Mouse (Mus musculus) liver, embryonic 14.5 days (tissue): ENCODE results near the gene Aldh3b2. TPM values are rescaled to one million over a fixed set of nuclear protein-coding genes. Genes with fewer than 3 reads are reported as not detected.
"Not testable (repeated sequence)": the region's sequence is repeated elsewhere in the genome, so short reads cannot be mapped to it uniquely, and the experiment has no call there.

Experiments
- ATAC-seq: fragments of 200-750 bp; cut with Nextera tagmentation; 2 replicates; pipeline ENCODE4 v1.8.0; 2017; ENCODE audit warnings: moderate number of reproducible peaks, mild to moderate bottlenecking, moderate library complexity; ENCODE audit not compliant: insufficient read depth
- DNase-seq, 3 experiments: peaks; one replicate each; pipeline ENCODE4 v3.0.0-alpha.2; 2012 to 2013; ENCODE audit warnings: low read depth in 3 of 3, low spot score in 3 of 3
- H3K27ac ChIP-seq: fragments of 300-500 bp; sonication (generic); 2 replicates; pipeline ENCODE4 v1.5.1; 2014; ENCODE audit warnings: moderate library complexity, mild to moderate bottlenecking, control low read depth, inconsistent platforms
- H3K27me3 ChIP-seq: fragments of 300-500 bp; sonication (generic); 2 replicates; pipeline ENCODE4 v1.6.1; 2014; ENCODE audit warnings: mild to moderate bottlenecking, low read length, moderate library complexity; ENCODE audit not compliant: control insufficient read depth, insufficient read depth
- H3K36me3 ChIP-seq: fragments of 300-500 bp; sonication (generic); replicated peaks from 2 replicates; pipeline ENCODE4 v1.6.1; 2014; ENCODE audit warnings: low read depth; ENCODE audit not compliant: control insufficient read depth, insufficient read depth
- H3K4me1 ChIP-seq, 2 experiments: fragments of 200-500 bp in 1 of 2; fragments of 300-500 bp in 1 of 2; sonication (generic) in 1 of 2; replicated peaks; 2 replicates each; pipeline ENCODE4 v1.6.1; 2012 to 2014; ENCODE audit warnings: antibody characterized with exemption in 1 of 2, inconsistent platforms in 1 of 2, low read length in 1 of 2; ENCODE audit not compliant: control insufficient read depth in 2 of 2, insufficient read depth in 2 of 2
- H3K4me2 ChIP-seq: fragments of 300-500 bp; sonication (generic); 2 replicates; pipeline ENCODE4 v1.6.1; 2014; ENCODE audit warnings: low read depth, mild to moderate bottlenecking, control low read depth, moderate library complexity
- H3K4me3 ChIP-seq, 2 experiments: fragments of 200-500 bp in 1 of 2; fragments of 300-500 bp in 1 of 2; sonication (generic) in 1 of 2; 2 replicates each; pipeline ENCODE4 v1.5.1; 2012 to 2014; ENCODE audit warnings: low read depth in 2 of 2, low read length in 2 of 2, mild to moderate bottlenecking in 2 of 2, control low read depth in 1 of 2, inconsistent platforms in 1 of 2, moderate library complexity in 1 of 2; ENCODE audit not compliant: insufficient read depth in 1 of 2
- H3K9ac ChIP-seq: fragments of 300-500 bp; sonication (generic); replicated peaks from 2 replicates; pipeline ENCODE4 v1.6.1; 2014; ENCODE audit warnings: mild to moderate bottlenecking, control low read depth, moderate library complexity
- H3K9me3 ChIP-seq: fragments of 300-500 bp; sonication (generic); 2 replicates; pipeline ENCODE4 v1.6.1; 2016; ENCODE audit warnings: low read length, mixed read lengths; ENCODE audit not compliant: control insufficient read depth
- CTCF ChIP-seq: IDR thresholded peaks from 2 replicates; pipeline ENCODE4 v1.5.1; 2016; ENCODE audit warnings: antibody characterized with exemption, low read depth, control low read depth
- EP300 ChIP-seq: IDR thresholded peaks from 2 replicates; pipeline ENCODE4 v1.6.1; 2016; ENCODE audit warnings: antibody characterized with exemption, low read depth
- WGBS: fragments of 180-500 bp; shearing (Covaris S2); extraction: QIAGEN DNeasy Blood & Tissue Kit; methylation state at CpG from one replicate; pipeline ENCODE4 v1.1.7; 2014; ENCODE audit not compliant: insufficient replicate concordance; 5-methylcytosine and 5-hydroxymethylcytosine counted together
- polyA plus RNA-seq, 2 experiments: library from polyadenylated mRNA; depleted of rRNA in 1 of 2; stranded (reverse) in 1 of 2; unstranded in 1 of 2; fragments of >200 nt; fragmentation: Nextera tagmentation in 1 of 2; extraction: Ambion mirVana in 1 of 2; gene quantifications; 2 replicates each; pipeline versions ENCODE4 v1.2.1 to v1.2.3; 2012 to 2014

The Aldh3b2 gene
- polyA plus RNA-seq, 2 experiments: 0.33 to 0.48 TPM

DNA sequence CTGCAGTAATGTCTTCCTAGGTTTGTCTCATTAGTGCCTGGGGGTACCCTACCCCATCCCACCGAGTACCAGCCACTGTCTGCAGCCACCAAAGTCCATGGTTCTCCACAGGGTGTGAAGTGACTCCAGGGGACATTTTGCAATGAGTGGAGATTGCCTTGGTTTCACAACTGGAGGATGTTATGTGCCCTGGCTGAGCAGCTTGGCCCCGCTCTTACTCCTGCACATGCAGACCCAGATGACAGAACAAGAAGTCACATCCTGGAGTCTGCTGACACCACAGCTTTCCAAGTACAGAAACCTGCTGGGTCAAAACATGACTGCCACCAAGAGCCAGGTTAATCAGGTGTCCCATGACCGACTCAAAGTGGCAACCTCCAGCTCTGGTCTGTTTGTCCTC, 17.1 kb upstream of the Aldh3b2 start:
- 57% methylated on average over 3 of the region's 3 CpGs for WGBS
- no peak overlapping the region for H3K9ac ChIP-seq
- no peak for TF ChIP-seq CTCF
- no peak for TF ChIP-seq EP300
- DNase-seq (no peak), ATAC-seq (no peak)
- no peaks in the 10 kb centered on the region for H3K27me3 ChIP-seq
- no peak overlapping the region for H3K4me2 ChIP-seq
- no peaks in the 10 kb centered on the region for H3K36me3 ChIP-seq
- no peak overlapping the region for H3K4me3 ChIP-seq
- H3K9me3 ChIP-seq: no peaks in the 10 kb centered on the region
- no peak overlapping the region for H3K27ac ChIP-seq
- no peaks in the 10 kb centered on the region for H3K4me1 ChIP-seq

DNA sequence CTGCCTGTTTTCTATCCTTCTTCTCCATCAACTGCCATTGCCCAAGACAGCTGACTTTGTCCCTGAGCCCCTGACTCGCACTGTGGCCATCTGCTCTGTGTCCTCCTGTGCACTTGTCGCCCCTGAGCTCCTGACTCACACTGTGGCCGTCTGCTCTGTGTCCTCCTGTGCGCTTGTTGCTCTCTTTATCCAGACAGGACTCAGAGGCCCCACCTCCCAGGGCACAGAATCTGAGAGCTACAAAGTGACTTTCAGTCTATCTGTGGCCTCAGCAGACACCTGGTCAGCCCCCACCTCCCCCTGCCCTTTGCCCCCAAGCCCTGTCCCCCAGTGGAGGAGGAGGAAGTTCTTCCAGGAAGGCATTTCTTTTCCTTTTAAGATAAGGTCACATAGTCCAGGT, 16.3 kb upstream of the Aldh3b2 start:
- H3K4me3 ChIP-seq: no peak overlapping the region
- 34% methylated on average over 4 of the region's 4 CpGs for WGBS

GRCm38 (mm10) chr19:3957296-3958036, 14.7 kb upstream of the Aldh3b2 start:
- H3K36me3 ChIP-seq, H3K4me2 ChIP-seq, H3K4me1 ChIP-seq, H3K9ac ChIP-seq, H3K27me3 ChIP-seq, H3K9me3 ChIP-seq, H3K27ac ChIP-seq, H3K4me3 ChIP-seq, ATAC-seq, DNase-seq: not testable (repeated sequence)
- 56% methylated on average over 5 of the region's 5 CpGs for WGBS

More for the DNA sequence above, 16.3 kb upstream of the Aldh3b2 start:
- H3K27me3 ChIP-seq: no peaks in the 10 kb centered on the region
- H3K4me1 ChIP-seq: no peaks in the 10 kb centered on the region
- no peak overlapping the region for H3K9ac ChIP-seq
- ATAC-seq (no peak), DNase-seq (no peak)
- no peak for TF ChIP-seq EP300
- no peak for TF ChIP-seq CTCF
- no peak overlapping the region for H3K27ac ChIP-seq
- H3K4me2 ChIP-seq: no peak overlapping the region
- no peaks in the 10 kb centered on the region for H3K36me3 ChIP-seq
- no peaks in the 10 kb centered on the region for H3K9me3 ChIP-seq

GRCm38 (mm10) chr19:3958470-3958869, 13.7 kb upstream of the Aldh3b2 start, which contains the start of gene Aldh3b3:
Gene Aldh3b3 (plus strand): TSS chr19:3958645.
- no peak within 1 kb of the TSS for H3K9ac ChIP-seq
- no peaks in the 10 kb centered on the region for H3K9me3 ChIP-seq
- no peak within 1 kb of the TSS for H3K4me2 ChIP-seq
- no peak within 1 kb of the TSS for H3K27ac ChIP-seq
- H3K4me1 ChIP-seq: no peaks in the 10 kb centered on the region
- DNase-seq (no peak), ATAC-seq (no peak)
- 63% methylated on average over 4 of the region's 4 CpGs for WGBS
- H3K36me3 ChIP-seq: no peaks in the 10 kb centered on the region
- H3K27me3 ChIP-seq: no peaks in the 10 kb centered on the region
- H3K4me3 ChIP-seq: no peak within 1 kb of the TSS
- TF ChIP-seq CTCF (no peak), EP300 (no peak)

DNA sequence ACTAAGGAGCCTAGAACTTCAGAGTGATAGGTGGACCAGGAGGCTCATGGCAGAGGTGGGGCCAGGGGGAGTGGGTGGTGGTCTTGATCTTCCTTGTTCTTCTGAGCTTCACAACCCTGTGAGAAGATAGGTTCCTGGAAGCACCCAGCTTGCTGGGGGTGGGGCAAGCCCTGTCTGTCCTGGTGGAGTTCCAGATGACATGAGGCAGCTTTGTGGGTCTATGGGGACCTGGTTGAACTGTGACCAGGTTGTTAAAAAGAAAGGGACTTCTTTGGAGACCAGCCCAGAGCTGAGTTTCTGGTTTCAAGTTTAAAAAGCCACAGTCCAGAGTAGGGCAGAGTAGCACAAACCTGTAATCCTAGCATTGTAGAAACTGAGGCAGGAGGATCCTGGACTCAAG, 13.1 kb upstream of the Aldh3b2 start:
- TF ChIP-seq CTCF (no peak), EP300 (no peak)
- H3K27me3 ChIP-seq: no peaks in the 10 kb centered on the region
- no peak overlapping the region for H3K4me3 ChIP-seq
- no peak overlapping the region for H3K9ac ChIP-seq
- no peak overlapping the region for H3K4me2 ChIP-seq
- no peaks in the 10 kb centered on the region for H3K36me3 ChIP-seq
- DNase-seq (no peak), ATAC-seq (no peak)
- H3K9me3 ChIP-seq: no peaks in the 10 kb centered on the region
- no peak overlapping the region for H3K27ac ChIP-seq
- H3K4me1 ChIP-seq: no peaks in the 10 kb centered on the region
